Mouse (Mus musculus) ES-E14 (cell line): ENCODE data around the gene Draxin. TPM values are rescaled to one million over a fixed set of nuclear protein-coding genes. Genes with fewer than 3 reads are reported as not detected.

ENCODE experiments used
- DNase-seq: peaks from one replicate; pipeline ENCODE4 v3.0.0-alpha.2; 2013; ENCODE audit warnings: low read depth, low spot score
- H3K27ac ChIP-seq: 2 replicates; pipeline ENCODE4 v1.5.1; 2012; ENCODE audit warnings: low read depth, mild to moderate bottlenecking, low read length, moderate library complexity, mixed read lengths; ENCODE audit not compliant: poor library complexity, insufficient read depth, severe bottlenecking
- H3K36me3 ChIP-seq: 2 replicates; pipeline ENCODE4 v1.6.1; 2012; ENCODE audit warnings: mild to moderate bottlenecking, low read length, moderate library complexity, mixed read lengths; ENCODE audit not compliant: control insufficient read depth, poor library complexity, insufficient read depth, severe bottlenecking
- H3K4me1 ChIP-seq, 2 experiments: fragments of 150-350 bp in 1 of 2; sonication (generic) in 1 of 2; 2 replicates each; pipeline ENCODE4 v1.6.1; 2012; ENCODE audit warnings: low read length in 2 of 2, mild to moderate bottlenecking in 1 of 2, mixed read lengths in 1 of 2; ENCODE audit not compliant: control insufficient read depth in 2 of 2, insufficient read depth in 2 of 2, poor library complexity in 1 of 2
- H3K4me3 ChIP-seq, 2 experiments: fragments of 150-350 bp in 1 of 2; sonication (generic) in 1 of 2; 2 replicates each; pipeline ENCODE4 v1.5.1; 2012; ENCODE audit warnings: low read length in 2 of 2, low read depth in 1 of 2, mild to moderate bottlenecking in 1 of 2, mixed read lengths in 1 of 2; ENCODE audit not compliant: insufficient read depth in 1 of 2, poor library complexity in 1 of 2, severe bottlenecking in 1 of 2
- H3K9ac ChIP-seq: 2 replicates; pipeline ENCODE4 v1.6.1; 2012; ENCODE audit warnings: low read depth, mild to moderate bottlenecking, low read length, mixed read lengths; ENCODE audit not compliant: poor library complexity, insufficient read depth, severe bottlenecking
- H3K9me3 ChIP-seq: fragments of 150-350 bp; sonication (generic); 2 replicates; pipeline ENCODE4 v1.6.1; 2012; ENCODE audit warnings: low read depth, mild to moderate bottlenecking, low read length; ENCODE audit not compliant: control insufficient read depth, insufficient read depth
- CHD2 ChIP-seq: IDR thresholded peaks from 2 replicates; pipeline ENCODE4 v1.6.1; 2014; ENCODE audit warnings: mild to moderate bottlenecking, low read depth, low read length, inconsistent platforms
- HCFC1 ChIP-seq: IDR thresholded peaks from 2 replicates; pipeline ENCODE4 v1.6.1; 2012; ENCODE audit warnings: low read length, inconsistent platforms, borderline replicate concordance; ENCODE audit not compliant: insufficient read depth
- MAFK ChIP-seq: IDR thresholded peaks from 2 replicates; pipeline ENCODE4 v1.6.1; 2014; ENCODE audit warnings: mild to moderate bottlenecking, low read depth, low read length, inconsistent platforms; ENCODE audit not compliant: insufficient read depth
- ZC3H11A ChIP-seq: IDR thresholded peaks from 2 replicates; pipeline ENCODE4 v1.6.1; 2012; ENCODE audit warnings: low read depth, mild to moderate bottlenecking, inconsistent platforms, low read length, borderline replicate concordance
- ZNF384 ChIP-seq: IDR thresholded peaks from 2 replicates; pipeline ENCODE4 v1.6.1; 2012; ENCODE audit warnings: low read depth, low read length, inconsistent platforms
- in situ Hi-C, 2 experiments: fragments of 600-800 bp; cut with MboI; formaldehyde crosslinking; loops; one replicate each; pipeline ENCODE4 v1.15.1; 2025; ENCODE audit warnings: low sequenced_read_pairs in 2 of 2, inconsistent platforms in 1 of 2; ENCODE audit not compliant: unreplicated experiment in 2 of 2
- total RNA-seq: library from RNA; depleted of rRNA; stranded (reverse); fragments of 300-350 nt; gene quantifications from 2 replicates; pipeline ENCODE4 v1.2.3, GENCODE M21; 2012

Draxin gene
- total RNA-seq, 1 experiment = 0.76 TPM

- no peaks in the 10 kb centered on the region for H3K36me3 ChIP-seq
- H3K9me3 ChIP-seq = no peaks in the 10 kb centered on the region
- TF ChIP-seq HCFC1 = no peak
- no peak for TF ChIP-seq MAFK
- TF ChIP-seq ZC3H11A = no peak
- TF ChIP-seq ZNF384 = no peak
- no peak for TF ChIP-seq CHD2
- peak overlapping the region; percentile 71 to 74 for H3K4me3 ChIP-seq
- H3K9ac ChIP-seq = peak overlapping the region; percentile 54; the same call in 1 of the 2 replicates
- in situ Hi-C loops = no loop called here
- peaks cover 0 to 5% of the 10 kb centered on the region in 2 experiments; a peak in 1 of 4 replicates for H3K4me1 ChIP-seq
- DNase-seq = no peak
- no peak overlapping the region for H3K27ac ChIP-seq
Observed at GRCm38 (mm10) chr4:148131497-148132081, 1.1 kb upstream of the Draxin start.

DNA sequence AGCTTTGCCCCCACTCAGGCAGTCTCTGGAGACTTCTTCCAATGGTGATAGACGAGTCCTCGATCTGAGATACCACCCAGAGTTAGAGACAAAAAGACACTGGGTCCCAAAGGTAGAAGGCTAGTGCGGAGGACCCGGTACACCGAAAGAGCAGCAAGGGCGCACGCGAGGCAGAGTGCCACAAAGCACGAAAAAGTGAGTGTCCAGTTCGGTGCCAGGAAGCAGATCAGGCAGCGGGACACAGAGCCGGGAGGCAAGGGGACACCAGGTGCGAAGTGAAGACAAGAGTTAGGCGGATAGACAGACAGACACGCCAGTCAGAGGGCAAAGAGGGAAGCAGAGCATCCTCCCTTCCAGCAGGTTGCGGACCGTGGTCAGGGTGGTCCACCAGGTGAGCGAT, 365 bp downstream of the Draxin start, which contains the start of gene Mad2l2:
Gene Mad2l2 (plus strand): TSS at position 252 of the 400 bp plus-strand sequence.
- Histone ChIP-seq H3K4me3 (peak within 1 kb of the TSS; percentile 71 to 74), H3K36me3 (no peaks in the 10 kb centered on the region), H3K27ac (no peak within 1 kb of the TSS), H3K4me1 (peaks cover 0 to 5% of the 10 kb centered on the region in 2 experiments; a peak in 1 of 4 replicates), H3K9ac (peak within 1 kb of the TSS; percentile 54), H3K9me3 (no peaks in the 10 kb centered on the region)
- TF ChIP-seq MAFK (no peak), ZC3H11A (no peak), ZNF384 (no peak), HCFC1 (no peak), CHD2 (no peak)
- in situ Hi-C loops = no loop called here
- DNase-seq = no peak

- H3K27ac ChIP-seq = no peak overlapping the region
- H3K9me3 ChIP-seq = no peaks in the 10 kb centered on the region
- H3K4me1 ChIP-seq = peaks cover 0 to 5% of the 10 kb centered on the region in 2 experiments; a peak in 1 of 4 replicates
- no peaks in the 10 kb centered on the region for H3K36me3 ChIP-seq
- H3K4me3 ChIP-seq = no peak overlapping the region
- DNase-seq = no peak
- no peak overlapping the region for H3K9ac ChIP-seq
- TF ChIP-seq CHD2 = no peak
- no peak for TF ChIP-seq HCFC1
- no peak for TF ChIP-seq ZC3H11A
- TF ChIP-seq ZNF384 = no peak
- no peak for TF ChIP-seq MAFK
- in situ Hi-C loops = no loop called here
Observed at GRCm38 (mm10) chr4:148128672-148129071, 1.8 kb downstream of the Draxin start.

DNA sequence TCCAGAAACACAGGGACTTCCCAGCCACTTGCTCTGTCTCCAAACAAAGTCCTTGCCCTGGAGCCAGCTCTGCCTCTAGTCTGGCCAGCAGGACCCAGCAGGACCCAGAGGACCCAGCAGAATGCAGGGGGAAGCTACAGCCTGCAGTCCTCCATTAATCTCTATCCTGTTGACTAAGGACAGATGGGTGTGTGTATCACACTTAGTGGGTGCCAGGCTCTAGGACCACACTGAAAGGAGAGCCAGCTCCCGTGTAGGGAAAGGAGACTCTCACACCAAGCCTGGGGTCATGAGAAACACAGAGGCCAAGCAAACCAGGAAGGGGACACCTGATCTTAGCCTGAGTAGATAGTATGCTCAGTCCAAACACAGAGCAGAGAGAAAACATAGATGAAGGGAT, 2.3 kb downstream of the Draxin start:
- Histone ChIP-seq H3K4me1 (peaks cover 0 to 5% of the 10 kb centered on the region in 2 experiments; a peak in 1 of 4 replicates), H3K36me3 (no peaks in the 10 kb centered on the region), H3K9ac (no peak overlapping the region), H3K27ac (no peak overlapping the region), H3K4me3 (no peak overlapping the region), H3K9me3 (no peaks in the 10 kb centered on the region)
- TF ChIP-seq ZC3H11A (no peak), HCFC1 (no peak), ZNF384 (no peak), CHD2 (no peak), MAFK (no peak)
- no peak for DNase-seq
- in situ Hi-C loops = no loop called here
